Mouse (Mus musculus) cerebellum, adult 9-10 months (tissue): ENCODE measurements at regions not wholly inside any gene's neighbourhood (a gene's known extent, or its start where the extent isn't known, plus 50 kb on each side); places are given as distances from the start of the nearest gene placed in this dataset.
"Not testable (repeated sequence)": the region's sequence is repeated elsewhere in the genome, so short reads cannot be mapped to it uniquely, and the experiment has no call there.

Experiments
- DNase-seq: peaks from one replicate; pipeline ENCODE4 v3.0.0; 2022

DNA sequence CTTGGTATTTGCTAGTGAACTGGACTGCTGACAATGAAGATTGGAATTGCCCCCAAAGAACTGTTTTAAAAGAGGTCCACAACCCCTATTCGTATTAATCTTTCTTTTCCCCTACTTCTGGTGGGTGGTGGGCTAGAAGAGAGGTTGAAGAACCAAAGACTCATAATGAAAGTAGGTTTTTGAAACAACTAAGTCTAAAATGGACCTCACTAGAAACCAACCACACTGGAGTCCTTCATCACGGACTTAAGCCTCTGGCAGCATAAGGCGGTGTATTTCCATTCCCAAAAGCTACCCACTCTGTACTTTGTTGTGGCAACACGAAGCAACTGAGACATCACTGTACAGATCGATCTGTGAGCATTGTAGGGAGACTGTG lies 251.1 kb downstream of the Diras2 start:
- no peak for DNase-seq

DNA sequence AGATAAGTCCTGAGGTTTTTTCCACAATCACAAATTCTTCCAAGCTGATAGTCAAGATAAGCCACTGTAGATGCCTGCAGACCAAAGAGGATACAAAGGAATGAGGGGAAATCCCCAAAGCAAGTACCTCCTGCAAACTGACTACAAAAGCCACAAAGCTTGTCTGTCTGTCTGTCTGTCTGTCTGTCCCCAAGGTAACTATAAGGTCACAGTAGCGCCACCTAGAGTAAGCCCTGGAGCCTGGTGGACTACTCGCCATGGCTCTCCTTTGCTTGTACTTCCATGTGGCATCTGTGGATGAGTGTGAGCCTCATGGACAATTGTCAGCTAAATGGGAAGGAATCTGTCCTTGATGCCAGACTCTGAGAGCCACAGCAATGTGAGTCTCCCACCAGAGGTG lies 249.8 kb downstream of the Diras2 start:
- no peak for DNase-seq

DNA sequence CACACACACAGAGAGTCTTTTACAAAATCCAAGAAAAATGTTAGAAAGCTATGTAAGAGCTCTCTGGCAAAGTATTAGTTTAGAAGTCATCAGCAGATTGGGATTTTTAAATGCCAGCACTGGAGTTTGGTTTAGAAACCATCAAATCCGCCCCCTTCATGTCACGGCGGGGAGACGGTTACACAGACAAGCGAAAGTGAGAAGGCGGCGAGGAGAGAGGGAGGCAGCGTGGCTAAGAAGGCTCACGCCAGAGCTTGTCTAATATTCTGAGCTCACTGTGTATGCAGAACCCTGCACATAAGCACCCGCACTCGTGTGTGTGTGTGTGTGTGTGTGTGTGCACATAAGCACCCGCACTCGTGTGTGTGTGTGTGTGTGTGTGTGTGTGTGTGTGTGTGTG lies 248.6 kb downstream of the Diras2 start:
- DNase-seq: no peak

DNA sequence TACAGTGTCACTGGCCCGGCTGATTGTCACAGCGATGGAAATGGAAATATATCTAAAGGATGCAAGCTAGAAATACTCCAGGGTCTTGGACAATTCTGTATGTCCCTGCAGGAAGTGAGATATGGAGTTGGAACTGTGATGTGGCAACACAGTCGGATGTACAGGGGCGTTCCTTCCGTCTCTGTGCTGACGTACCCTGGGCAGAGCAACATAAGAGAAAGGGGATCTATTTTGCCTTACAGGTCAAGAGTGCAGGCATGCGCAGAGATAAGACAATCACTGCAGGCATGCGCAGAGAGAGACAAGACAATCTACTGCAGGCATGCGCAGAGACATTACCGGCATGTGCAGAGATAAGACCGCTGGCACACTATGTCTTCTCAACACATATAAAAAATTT lies 247.6 kb downstream of the Diras2 start:
- no peak for DNase-seq

DNA sequence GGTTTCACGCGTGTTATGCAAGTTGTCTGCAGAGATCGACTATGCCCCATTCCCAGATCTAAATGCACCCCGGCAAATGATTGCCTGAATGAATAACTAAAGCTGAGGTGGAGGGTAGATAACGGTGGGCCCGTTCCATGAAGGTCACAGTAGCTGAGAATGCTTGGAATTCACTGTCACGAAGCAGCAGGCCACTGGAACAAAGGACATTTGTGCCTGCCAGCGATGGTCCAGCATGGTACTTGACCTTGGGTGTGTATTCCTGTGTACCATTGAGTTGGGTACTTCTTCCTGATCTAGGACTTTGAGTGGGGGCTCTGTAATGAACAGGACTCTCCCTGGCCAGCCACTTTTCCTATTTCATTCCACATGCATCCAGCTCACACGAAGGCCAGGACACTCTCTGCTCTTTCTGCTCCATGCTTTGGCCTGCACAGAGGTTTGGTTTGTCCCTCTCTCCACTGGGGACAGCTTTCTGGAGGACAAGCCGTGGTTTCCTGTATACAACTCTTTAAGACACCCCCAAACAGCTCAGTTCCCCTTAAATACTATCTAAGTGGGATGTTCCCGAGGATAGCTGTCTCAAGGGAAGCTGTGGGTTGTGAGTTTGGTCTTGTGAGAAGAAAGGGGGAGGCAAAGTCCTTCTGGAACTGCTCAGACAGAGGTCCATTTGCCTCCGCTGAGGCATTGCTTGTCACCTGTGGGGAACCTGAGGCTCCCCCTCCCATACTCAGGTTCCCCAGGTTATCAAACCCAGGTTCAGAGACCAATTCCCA lies 246.9 kb downstream of the Diras2 start:
- no peak for DNase-seq

DNA sequence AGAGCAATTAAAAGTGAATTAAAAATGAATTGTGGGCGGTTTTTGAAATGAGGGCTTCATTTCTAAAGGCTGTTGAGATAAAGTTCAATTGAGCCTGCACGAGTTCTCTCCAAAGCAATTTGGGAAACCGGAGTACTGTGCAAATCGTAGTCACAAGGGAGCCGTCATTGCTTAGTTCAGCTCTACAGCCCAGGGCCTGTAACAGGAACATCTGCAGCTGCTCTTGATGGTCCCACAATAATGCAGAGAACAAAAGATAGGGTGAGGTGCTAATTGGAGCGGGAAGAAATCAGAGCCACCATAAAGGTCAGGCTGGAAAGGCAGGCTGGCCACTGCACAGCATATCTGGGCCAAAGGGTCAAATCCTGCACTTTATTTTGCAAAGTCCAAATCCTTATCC lies 242.7 kb downstream of the Diras2 start:
- no peak for DNase-seq

DNA sequence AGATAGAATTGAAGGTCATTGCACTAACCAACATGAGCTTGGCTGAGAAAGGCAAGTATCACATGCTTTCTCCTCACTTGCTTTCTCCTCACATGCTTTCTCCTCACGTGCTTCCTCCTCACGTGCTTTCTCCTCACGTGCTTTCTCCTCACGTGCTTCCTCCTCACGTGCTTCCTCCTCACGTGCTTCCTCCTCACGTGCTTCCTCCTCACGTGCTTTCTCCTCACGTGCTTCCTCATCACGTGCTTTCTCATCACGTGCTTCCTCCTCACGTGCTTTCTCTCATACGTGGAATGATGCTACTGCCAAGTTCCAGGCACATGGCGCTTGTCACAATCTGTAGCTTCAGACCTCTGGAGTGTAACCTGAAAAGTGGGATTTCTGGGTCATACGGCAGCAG lies 235.2 kb downstream of the Diras2 start:
- no peak for DNase-seq

DNA sequence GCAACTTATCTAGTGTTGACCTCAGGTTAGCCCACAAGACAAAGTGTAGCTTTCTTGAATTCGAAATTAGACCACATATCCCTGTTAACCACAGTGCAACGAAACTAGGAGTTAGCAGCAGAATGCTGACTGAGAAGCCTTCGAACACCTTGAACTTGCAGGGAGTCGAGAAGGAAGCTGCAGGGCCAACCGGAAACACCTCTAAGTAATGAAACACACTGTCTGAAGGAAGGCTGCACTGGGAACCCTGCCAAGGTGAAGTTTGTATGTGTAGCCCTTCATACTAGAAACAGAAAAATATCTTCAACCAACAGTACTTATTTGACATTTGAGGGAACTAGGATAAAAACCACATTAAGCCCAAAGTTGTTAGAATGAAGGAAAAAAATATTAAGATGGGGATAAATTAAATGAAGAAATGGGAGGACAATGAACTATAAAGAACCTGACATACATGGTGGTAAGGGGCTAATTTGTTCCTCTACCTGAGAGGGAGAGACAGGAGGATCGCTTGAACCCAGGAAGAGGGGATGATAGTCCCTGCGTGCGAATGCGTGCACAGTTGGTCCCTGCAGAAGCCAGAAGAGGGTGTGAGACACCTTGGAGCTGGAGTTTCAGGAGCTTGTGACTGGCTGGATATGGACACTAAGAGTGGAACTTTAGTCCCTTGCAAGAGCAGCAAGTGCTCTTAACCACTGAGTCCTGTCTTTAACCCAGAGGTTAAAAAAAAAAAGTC lies 234.4 kb downstream of the Diras2 start:
- DNase-seq: peak; percentile 52

DNA sequence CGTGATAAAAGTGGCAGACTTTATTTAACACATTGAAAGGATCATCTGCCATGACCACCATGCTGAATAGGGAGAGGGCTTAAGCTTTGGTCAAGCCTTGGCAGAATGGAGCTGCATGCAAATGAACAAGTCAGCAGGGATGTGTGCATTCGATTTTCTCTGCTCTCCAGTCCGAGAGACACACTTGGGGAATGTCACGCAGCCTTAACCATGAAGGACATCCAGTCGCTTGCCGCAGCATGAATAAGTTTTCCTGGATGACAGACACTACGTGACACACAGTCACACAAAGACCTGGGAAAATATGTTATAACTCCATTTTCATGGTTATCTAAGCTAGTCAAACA lies 233.8 kb downstream of the Diras2 start:
- no peak for DNase-seq

DNA sequence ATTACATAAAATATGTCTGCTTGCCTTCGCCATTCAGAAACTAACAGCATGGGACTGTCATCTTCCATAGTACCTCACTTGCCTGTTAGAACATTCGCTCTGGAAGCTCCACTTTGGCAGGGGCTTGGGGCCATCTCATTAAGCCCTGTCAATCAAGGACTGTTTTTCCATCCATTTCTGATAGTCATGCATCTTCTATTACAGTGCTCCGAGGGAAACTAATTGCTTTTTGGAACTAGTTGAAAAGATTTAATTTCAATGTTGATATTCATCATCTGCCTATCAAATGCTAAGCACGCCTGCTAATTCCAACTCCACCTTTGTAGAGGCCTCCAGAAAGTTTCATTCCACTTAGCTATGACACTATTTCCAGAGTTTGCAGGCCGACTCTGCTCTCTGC lies 232.7 kb downstream of the Diras2 start:
- DNase-seq: no peak

DNA sequence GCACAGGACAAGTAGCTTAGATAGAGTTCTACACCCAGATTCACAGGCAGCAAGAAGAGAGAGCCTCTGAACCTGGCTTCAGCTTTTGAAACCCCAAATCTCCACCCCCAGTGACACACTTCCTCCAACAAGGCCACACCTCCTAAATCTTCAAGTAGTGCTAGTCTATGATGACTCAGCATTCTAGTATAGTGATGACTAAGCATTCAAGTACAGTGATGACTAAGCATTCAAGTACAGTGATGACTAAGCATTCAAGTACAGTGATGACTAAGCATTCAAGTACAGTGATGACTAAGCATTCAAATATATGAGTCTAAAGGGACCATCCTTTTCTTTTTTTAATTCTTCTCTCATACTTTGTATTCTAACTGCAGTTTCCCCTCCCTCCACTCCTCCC lies 225.8 kb downstream of the Diras2 start:
- DNase-seq: not testable (repeated sequence)

DNA sequence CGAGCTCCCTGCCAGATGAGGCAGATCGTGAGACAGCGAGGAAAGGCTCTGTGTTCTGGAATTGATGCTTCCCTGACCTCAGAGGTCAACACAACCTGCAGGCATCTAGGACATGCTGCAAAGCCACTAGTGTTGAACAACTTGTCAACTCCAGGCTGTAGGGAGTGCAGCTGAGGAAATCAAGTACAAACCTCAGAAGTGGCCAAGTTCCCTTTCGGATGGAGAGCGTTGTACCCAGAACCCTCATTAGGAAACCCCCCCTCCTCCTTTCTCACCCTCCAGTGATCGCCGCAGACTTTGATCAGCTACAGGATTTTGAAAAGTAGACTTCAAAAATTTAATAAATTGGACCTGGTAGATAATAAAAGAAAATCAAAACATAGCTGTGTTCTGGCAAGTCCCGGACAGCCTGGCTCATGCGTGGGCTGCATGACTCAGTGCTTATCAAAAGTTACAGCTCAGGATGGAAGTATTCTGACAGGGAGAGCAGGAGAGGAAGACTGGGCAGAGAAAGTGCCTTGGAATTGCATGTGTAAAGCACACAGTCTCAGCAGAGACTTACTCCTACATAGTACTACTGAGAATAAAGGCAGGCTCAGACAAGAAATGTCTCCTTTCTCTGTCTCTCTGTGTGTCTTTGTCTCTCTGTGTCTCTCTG lies 224.2 kb downstream of the Diras2 start:
- DNase-seq: no peak

DNA sequence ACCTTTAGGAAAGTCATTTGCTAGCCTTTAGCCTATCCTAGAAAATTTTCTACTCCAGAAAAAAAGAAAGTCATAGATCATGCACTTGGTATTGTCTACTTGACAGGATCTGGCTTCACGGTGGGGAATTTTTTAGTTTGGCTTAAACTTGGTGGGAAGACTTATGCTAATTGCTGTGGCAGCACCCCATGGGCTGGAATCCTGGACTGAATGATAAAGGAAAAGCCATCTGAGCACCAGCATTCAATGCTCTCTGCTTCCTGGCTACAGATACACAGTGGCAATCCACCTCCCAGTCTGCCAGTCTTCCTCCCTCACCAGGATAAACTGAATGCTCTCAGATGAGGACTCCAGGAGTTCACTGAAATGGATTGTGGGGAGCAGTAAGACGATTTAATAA lies 220.1 kb downstream of the Diras2 start:
- no peak for DNase-seq

DNA sequence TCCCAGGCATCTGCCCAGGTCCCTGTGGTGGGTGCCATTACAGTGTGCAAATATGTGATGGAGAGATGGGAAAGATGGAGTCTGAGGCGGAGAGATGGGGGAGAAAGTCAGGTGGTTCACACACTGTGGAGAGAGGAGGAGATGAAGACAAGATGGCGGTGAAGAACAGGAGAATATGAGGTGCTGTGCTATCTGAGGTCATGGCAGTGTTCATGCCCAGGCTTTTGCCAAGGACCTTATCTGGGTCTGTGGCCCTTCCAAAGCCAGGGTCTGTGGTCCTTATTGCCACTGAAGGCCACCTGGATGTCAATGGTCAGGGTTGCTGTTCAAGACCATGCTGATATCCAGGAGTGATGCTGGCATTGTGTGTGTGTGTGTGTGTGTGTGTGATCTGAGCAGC lies 212.8 kb downstream of the Diras2 start:
- DNase-seq: no peak

DNA sequence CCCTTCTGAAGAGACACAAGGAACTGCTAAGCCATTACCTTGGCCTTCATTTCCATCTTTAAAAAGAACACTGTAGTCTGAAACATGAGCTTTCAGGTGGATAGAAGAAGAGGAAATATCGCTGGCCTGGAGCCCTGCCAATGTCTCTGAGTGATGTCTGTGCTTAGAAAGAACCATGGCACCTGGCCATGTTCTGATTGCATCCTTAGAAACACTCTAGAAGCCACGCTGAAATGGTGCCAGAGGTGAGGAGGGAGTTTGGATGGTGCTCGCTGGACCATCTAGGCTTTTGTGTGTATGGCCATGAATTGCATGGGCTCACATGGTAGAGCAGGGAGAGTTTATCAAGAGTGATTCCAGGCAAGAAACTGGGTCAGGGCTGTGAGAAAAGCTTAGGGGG lies 207.4 kb downstream of the Diras2 start:
- peak; percentile 34 for DNase-seq

DNA sequence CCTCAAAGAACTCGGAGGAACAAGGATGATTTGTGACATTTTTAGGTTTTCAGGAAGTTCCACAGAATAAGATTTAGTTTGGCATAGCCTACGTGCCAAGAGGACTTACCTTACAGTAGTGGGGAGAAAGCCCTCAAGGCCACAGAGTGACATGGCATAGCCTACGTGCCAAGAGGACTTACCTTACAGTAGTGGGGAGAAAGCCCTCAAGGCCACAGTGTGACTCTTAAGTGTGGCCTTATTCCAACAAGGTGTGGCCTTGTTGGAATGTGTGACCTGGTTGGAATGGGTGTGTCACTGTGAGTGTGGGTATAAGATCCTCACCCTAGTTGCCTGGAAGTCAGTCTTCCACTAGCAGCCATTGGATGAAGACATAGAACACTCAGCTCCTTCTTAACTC lies 206.7 kb downstream of the Diras2 start:
- not testable (repeated sequence) for DNase-seq

DNA sequence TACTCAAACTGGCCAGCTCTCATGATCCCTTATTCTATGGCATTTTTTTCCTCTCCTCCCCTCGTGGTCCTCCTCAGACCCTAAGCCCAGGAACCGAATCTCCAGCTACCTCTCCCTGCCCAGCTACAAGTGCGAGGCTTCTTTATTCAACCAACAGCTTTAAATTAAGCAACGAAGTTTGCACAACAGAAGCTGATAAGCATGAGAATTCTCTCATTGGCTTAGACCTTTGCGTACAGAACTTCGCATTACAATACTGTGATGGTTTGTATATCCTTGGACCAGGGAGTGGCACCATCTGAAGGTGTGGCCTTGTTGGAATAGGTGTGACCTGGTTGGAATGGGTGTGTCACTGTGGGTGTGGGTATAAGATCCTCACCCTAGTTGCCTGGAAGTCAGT lies 205.4 kb downstream of the Diras2 start:
- not testable (repeated sequence) for DNase-seq

DNA sequence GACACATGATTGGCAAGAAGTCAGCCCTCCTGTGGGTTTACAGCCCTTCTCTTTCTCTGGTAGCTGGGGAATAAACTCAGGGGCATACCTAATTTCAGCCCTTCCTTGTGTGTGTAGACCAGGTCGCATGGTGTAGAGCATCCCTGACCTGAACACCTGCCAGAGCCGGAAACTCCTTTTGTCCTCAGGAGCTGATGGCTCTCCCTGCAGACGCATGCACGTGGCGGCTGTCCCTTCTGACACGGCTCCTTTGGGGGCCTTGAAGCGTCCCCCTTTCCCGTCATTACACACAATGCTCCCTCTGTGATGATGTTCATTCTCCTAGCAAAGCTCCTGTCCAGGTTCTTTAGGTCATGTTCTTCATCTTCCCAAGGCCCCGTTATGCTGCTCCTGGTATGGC lies 203.3 kb downstream of the Diras2 start:
- DNase-seq: peak; percentile 28

DNA sequence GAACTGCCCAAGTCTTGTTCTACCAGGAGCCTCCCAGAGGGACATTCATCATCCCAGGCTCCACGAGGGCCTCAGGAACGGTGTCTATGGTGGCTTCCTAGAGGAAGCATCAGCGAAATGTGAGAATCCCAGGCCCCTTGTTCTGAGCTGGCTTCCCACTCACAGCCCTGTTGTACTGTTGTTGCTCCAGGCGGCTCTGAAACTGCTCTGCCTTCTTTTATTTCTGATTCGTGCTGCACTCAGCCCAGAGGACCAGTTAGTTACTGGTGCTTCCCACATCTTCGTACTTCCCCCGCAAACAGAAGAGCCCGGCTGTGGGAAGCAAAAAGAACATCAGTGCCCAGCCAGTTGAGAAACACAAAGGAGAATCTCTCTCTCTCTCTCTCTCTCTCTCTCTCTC lies 202.3 kb downstream of the Diras2 start:
- DNase-seq: no peak

DNA sequence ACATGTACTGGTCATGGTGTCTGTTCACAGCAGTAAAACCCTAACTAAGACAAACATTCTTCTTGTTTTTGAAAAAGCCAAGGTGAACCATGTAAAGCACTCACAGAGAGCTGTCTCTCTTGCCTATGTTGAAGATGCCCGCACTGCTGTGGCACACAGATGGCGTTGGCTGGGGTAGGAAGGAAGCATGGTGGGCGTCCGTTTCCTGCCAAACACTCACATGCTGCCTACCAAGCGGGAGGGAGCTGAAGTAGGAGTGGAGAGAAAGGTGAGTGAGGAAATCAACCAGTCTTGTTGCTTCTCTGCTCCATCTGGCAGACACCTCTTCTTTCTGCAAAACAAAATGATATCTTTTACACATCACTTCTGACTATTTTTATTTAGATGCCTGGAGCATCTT lies 200.0 kb downstream of the Diras2 start:
- DNase-seq: peak; percentile 89

DNA sequence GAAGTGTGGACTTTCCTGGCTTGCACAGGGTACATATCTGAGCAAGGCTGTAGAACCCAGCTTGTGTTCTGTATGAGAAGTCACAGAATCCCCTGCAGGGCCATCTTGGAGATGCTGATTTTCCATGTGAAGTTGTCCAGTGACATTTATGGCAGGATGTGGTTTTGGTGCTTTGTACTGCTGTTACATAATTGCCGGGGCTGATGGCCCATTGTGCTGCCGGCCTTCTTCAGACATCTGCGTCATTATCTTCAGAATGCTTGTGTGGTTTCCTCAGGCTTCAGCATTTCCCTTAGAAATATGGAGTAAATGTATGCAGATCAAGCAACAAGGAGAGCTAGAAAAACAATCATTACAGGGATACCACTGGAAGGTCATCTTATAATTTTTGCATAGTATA lies 196.1 kb downstream of the Diras2 start:
- no peak for DNase-seq

DNA sequence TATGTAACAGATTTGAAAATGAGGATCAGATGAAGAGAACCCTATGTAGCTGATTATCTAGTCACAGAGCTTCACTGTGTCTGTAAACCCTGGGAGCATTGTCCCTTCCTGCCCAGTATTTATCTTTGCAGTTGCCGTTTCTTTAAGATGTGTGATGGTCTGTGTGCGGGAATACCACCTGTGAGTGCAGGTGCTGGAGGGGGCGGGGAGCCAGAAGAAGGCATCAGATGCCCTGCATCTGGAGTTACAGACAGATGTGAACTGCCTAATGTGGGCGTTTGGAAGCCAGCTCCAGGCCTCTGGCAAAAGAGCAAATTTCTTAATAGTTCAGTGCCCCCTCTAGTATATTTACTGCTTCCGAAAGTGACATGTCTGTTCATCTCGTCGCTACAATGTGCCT lies 193.1 kb downstream of the Diras2 start:
- no peak for DNase-seq

DNA sequence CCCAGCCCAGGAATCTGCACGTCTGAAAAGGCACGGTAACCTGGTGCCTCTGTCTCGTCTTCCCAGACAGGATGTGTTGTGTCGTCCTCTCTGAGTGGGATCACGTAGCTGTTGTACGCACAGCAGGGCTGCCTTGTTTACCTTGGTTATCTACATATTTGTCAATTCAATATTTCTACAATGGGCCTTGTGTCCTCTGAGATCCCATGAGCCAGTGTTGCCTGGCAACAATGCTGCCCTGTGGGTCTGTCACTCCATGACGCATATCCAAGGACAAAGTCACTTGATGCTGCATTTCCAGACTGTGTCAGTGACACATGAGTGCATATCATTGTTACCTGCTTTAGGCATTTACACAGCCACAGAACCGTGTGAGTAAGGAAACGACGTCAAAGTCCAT lies 191.9 kb downstream of the Diras2 start:
- no peak for DNase-seq

DNA sequence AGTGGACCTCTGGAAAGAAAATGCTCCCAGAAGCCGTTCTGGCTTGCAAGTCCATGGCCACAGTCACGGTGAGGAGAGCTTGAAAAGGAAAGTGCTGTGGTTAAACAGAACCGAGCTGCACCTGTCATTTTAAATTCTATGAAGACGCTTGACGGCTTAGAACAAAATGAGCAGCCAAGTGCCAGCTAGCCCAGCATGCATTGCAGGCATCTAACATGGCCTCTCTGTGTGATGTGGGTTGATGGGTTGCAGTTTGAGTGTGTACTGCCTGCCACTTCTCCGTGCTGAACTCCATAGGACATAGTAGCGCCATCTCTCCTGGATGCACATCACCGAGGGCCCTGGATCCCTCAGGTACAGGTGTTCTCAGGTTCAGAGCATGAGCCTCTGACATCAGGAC lies 189.1 kb downstream of the Diras2 start:
- no peak for DNase-seq
